Mouse (Mus musculus) embryonic facial prominence, embryonic 11.5 days (tissue): ENCODE results near the gene Uqcr10. TPM values are rescaled to one million over a fixed set of nuclear protein-coding genes. Genes with fewer than 3 reads are reported as not detected.

Experiments
- ATAC-seq: fragments of 200-750 bp; cut with Nextera tagmentation; replicated peaks from 2 replicates; pipeline ENCODE4 v1.8.0; 2017; ENCODE audit warnings: low read depth; ENCODE audit not compliant: insufficient number of reproducible peaks, low FRiP score, low TSS enrichment
- DNase-seq: peaks from one replicate; pipeline ENCODE4 v3.0.0-alpha.2; 2015; ENCODE audit warnings: low spot score
- H3K27ac ChIP-seq: fragments of 300-500 bp; sonication (generic); replicated peaks from 2 replicates; pipeline ENCODE4 v1.5.1; 2014; ENCODE audit warnings: mild to moderate bottlenecking, low read depth, low read length, control low read depth
- H3K27me3 ChIP-seq: fragments of 300-500 bp; sonication (generic); 2 replicates; pipeline ENCODE4 v1.6.1; 2014; ENCODE audit warnings: mild to moderate bottlenecking, low read length, moderate library complexity, mixed read lengths; ENCODE audit not compliant: control insufficient read depth, insufficient read depth
- H3K36me3 ChIP-seq: fragments of 300-500 bp; sonication (generic); replicated peaks from 2 replicates; pipeline ENCODE4 v1.6.1; 2014; ENCODE audit warnings: low read depth, mild to moderate bottlenecking, low read length, moderate library complexity, mixed read lengths; ENCODE audit not compliant: control insufficient read depth, insufficient read depth
- H3K4me1 ChIP-seq: fragments of 300-500 bp; sonication (generic); 2 replicates; pipeline ENCODE4 v1.6.1; 2014; ENCODE audit warnings: low read length, mixed read lengths; ENCODE audit not compliant: control insufficient read depth, insufficient read depth
- H3K4me2 ChIP-seq: fragments of 300-500 bp; sonication (generic); 2 replicates; pipeline ENCODE4 v1.6.1; 2014; ENCODE audit warnings: low read depth, mild to moderate bottlenecking, control low read depth, low read length, moderate library complexity
- H3K4me3 ChIP-seq: fragments of 300-500 bp; sonication (generic); 2 replicates; pipeline ENCODE4 v1.5.1; 2014; ENCODE audit warnings: low read depth, low read length, control low read depth
- H3K9ac ChIP-seq: fragments of 300-500 bp; sonication (generic); replicated peaks from 2 replicates; pipeline ENCODE4 v1.6.1; 2014; ENCODE audit warnings: mild to moderate bottlenecking, control low read depth, low read length
- H3K9me3 ChIP-seq: fragments of 300-500 bp; sonication (generic); replicated peaks from 2 replicates; pipeline ENCODE4 v1.6.1; 2016; ENCODE audit warnings: mild to moderate bottlenecking, low read length, inconsistent platforms, mixed read lengths; ENCODE audit not compliant: control insufficient read depth
- WGBS: fragments of 180-500 bp; shearing (Covaris S2); extraction: QIAGEN DNeasy Blood & Tissue Kit; methylation state at CpG from one replicate; pipeline ENCODE4 v1.1.7; 2014; 5-methylcytosine and 5-hydroxymethylcytosine counted together
- polyA plus RNA-seq: library from polyadenylated mRNA; unstranded; fragments of >200 nt; fragmentation: Nextera tagmentation; extraction: Ambion mirVana; gene quantifications from 2 replicates; pipeline ENCODE4 v1.2.1, GENCODE M21; 2014

Uqcr10 gene
- polyA plus RNA-seq, 1 experiment from 2014 or later = 564 TPM

DNA sequence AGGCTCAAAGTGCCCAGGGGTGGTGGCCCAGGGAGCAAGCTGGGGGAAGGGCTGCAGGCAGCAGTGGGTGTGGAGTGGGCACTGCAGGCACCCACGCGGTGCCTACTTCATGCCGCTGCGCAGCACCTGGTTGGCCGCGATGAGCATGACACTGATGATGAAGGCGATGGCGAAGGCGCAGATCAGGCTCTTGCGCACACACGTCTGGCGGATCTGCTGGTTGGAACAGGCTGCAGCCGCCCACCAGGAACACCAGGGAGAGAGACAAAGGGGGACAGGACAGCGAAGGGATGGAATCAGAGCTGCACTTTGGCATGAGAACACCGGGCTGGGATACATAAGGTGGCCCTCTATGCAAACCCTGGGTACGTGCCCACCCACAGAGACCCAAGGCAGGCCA lies 34.6 kb upstream of the Uqcr10 start:
- Histone ChIP-seq H3K27ac (no peak overlapping the region), H3K36me3 (no peaks in the 10 kb centered on the region; the same call in 1 of the 2 replicates), H3K9ac (no peak overlapping the region), H3K27me3 (peaks cover 1% of the 10 kb centered on the region; the same call in 1 of the 2 replicates), H3K9me3 (no peaks in the 10 kb centered on the region), H3K4me2 (no peak overlapping the region), H3K4me3 (no peak overlapping the region), H3K4me1 (no peaks in the 10 kb centered on the region; the same call in 1 of the 2 replicates)
- no peak for ATAC-seq
- 92% methylated on average over 16 of the region's 16 CpGs for WGBS
- no peak for DNase-seq

DNA sequence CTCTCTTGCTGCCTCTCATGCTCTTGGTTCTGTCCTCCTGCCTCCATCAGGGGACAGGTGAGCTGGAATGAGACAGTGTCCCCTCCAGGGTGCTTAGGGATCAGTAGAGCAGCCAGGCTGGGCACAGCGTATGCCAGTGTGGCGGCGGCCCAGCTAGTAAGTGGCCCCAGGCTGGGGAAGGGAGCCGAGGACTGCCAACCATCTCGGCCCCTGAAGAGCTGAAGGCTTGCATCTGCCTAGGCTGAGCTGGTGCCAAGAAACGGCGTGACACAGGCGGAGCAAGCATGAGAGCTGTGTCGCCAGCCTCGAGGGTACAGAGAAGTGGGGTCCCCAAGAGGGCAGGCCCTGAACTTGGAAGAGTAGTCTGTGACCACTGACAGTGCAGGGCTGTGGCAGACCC lies 33.5 kb upstream of the Uqcr10 start:
- ATAC-seq = no peak
- H3K36me3 ChIP-seq = no peaks in the 10 kb centered on the region; the same call in 1 of the 2 replicates
- H3K4me1 ChIP-seq = no peaks in the 10 kb centered on the region; the same call in 1 of the 2 replicates
- no peak overlapping the region for H3K9ac ChIP-seq
- no peak overlapping the region for H3K27ac ChIP-seq
- H3K27me3 ChIP-seq = no peaks in the 10 kb centered on the region
- H3K9me3 ChIP-seq = no peaks in the 10 kb centered on the region
- no peak for DNase-seq
- no peak overlapping the region for H3K4me2 ChIP-seq
- 79% methylated on average over 10 of the region's 10 CpGs for WGBS
- H3K4me3 ChIP-seq = no peak overlapping the region

DNA sequence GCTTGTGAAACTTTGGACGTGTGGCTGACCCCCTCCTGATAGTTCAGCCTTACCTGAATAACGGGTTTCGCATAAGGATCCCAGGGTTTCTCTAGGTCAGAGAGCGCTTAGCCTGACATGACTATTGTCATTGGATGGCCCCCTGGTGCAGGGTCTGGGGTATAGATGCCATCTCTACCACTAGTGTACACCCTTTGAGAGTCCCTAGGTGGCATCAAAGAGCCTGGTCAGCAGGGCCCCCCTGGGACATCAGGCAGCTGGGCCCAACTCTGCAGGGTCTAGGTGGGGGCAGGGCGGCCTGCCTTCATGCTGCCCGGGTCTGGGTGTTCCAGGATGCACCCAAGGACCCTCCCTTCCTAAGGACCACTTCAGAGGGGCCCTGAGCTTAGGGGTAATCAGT lies 32.2 kb upstream of the Uqcr10 start:
- no peak overlapping the region for H3K27ac ChIP-seq
- ATAC-seq (no peak), DNase-seq (no peak)
- H3K36me3 ChIP-seq = no peaks in the 10 kb centered on the region; the same call in none of the 2 replicates
- H3K4me1 ChIP-seq = no peaks in the 10 kb centered on the region; the same call in 1 of the 2 replicates
- no peak overlapping the region for H3K4me2 ChIP-seq
- 37% methylated on average over 6 of the region's 6 CpGs for WGBS
- H3K9me3 ChIP-seq = no peaks in the 10 kb centered on the region
- H3K9ac ChIP-seq = no peak overlapping the region; the same call in 1 of the 2 replicates
- H3K4me3 ChIP-seq = no peak overlapping the region
- H3K27me3 ChIP-seq = no peaks in the 10 kb centered on the region

DNA sequence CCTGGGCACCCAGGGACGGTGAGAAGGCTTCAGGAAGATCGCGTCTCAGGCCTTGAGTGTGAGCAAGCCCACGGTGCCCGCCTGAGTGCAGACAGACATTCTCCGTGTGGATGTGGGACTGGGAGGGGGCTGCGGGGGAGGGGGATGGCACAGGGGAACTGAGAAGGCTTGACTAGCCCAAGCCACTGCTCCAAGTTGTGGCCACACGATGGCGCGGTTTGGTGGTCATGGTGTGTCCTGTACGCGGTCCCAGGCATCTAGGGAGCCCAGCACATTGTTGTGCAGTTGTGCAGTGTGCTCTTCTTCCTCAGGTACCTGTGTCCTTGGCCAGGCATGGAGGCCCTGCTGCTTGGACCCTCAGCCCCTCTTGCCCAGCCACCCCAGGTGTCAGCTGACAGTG lies 30.0 kb upstream of the Uqcr10 start:
- whole genome bisulfite sequencing = 21% methylated on average over 12 of the region's 12 CpGs
- ATAC-seq (no peak), DNase-seq (peak; percentile 47)
- H3K4me2 ChIP-seq = no peak overlapping the region
- H3K36me3 ChIP-seq = no peaks in the 10 kb centered on the region; the same call in none of the 2 replicates
- no peak overlapping the region for H3K27ac ChIP-seq
- H3K9ac ChIP-seq = no peak overlapping the region
- no peaks in the 10 kb centered on the region for H3K27me3 ChIP-seq
- no peak overlapping the region for H3K4me3 ChIP-seq
- H3K4me1 ChIP-seq = no peaks in the 10 kb centered on the region; the same call in 1 of the 2 replicates
- H3K9me3 ChIP-seq = no peaks in the 10 kb centered on the region

DNA sequence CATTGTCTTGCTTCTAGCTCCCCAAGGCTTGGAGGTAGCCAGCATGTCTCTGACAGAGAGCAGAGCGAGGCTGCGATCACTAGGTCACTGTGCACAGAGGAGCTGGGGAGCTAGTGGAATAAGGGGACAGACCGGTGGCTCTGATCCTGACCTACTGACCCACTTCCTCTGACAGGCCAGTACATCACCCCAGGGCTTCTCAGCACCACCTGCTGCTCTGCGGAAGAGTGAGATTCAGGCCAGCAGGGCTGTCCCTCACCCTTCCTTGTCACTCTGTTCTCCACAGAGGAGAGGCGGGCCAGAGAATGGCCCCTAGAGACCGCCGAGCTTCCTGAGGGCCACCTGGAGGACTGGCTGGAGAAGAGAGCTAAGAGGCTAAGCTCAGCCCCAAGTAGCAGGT lies 27.6 kb upstream of the Uqcr10 start:
- 48% methylated on average over 7 of the region's 7 CpGs for WGBS
- Histone ChIP-seq H3K4me3 (no peak overlapping the region), H3K27me3 (no peaks in the 10 kb centered on the region), H3K4me2 (no peak overlapping the region), H3K36me3 (no peaks in the 10 kb centered on the region; the same call in 1 of the 2 replicates), H3K4me1 (no peaks in the 10 kb centered on the region; the same call in 1 of the 2 replicates), H3K9ac (no peak overlapping the region), H3K27ac (no peak overlapping the region), H3K9me3 (no peaks in the 10 kb centered on the region)
- no peak for ATAC-seq
- no peak for DNase-seq

DNA sequence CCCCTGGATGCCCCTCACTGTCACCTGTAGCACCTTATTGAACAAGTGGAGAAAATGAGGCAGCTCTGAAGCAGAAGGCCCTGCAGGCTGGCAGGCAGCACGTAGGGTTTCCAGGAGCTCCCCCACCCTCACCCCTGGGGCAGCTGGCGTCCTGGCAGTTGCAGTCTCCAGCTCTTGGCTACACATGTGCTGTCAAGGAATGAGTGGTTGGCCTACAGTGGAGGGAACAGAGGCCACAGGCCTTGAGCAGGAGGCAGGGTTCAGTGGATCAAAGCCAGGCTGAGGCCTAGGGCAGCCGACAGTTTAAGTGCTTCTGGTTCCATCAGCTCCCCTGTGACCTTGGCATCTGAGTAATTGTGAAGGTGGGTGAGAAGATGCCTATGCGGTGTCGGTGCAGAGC lies 26.8 kb upstream of the Uqcr10 start:
- Histone ChIP-seq H3K4me1 (no peaks in the 10 kb centered on the region; the same call in 1 of the 2 replicates), H3K4me3 (no peak overlapping the region), H3K9ac (no peak overlapping the region), H3K9me3 (no peaks in the 10 kb centered on the region), H3K4me2 (no peak overlapping the region), H3K27ac (no peak overlapping the region), H3K27me3 (no peaks in the 10 kb centered on the region), H3K36me3 (no peaks in the 10 kb centered on the region; the same call in 1 of the 2 replicates)
- no peak for ATAC-seq
- no peak for DNase-seq
- 72% methylated on average over 5 of the region's 5 CpGs for WGBS

DNA sequence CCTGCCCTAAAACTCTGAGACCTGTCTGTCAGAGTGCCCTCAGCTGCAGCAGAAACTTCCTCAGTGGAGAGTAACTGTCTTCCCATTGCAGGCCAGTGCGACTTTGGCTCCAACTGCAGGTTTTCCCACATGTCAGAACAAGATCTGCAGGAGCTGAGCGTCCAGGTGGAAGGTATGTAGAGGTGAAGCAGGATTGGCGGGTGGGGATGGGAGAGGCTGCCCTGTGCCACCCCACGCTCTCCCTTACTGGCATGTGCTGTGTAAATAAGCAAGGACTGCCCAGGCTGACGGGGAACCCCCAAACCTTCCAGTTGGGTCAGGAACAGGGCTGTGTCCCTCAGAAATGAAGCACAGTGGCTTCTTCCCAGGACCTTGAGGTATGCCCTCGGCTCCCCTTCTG lies 26.0 kb upstream of the Uqcr10 start:
- Histone ChIP-seq H3K9ac (no peak overlapping the region), H3K27me3 (no peaks in the 10 kb centered on the region), H3K9me3 (no peaks in the 10 kb centered on the region), H3K4me2 (no peak overlapping the region), H3K36me3 (no peaks in the 10 kb centered on the region; the same call in 1 of the 2 replicates), H3K4me3 (no peak overlapping the region), H3K4me1 (no peaks in the 10 kb centered on the region), H3K27ac (no peak overlapping the region)
- ATAC-seq (no peak), DNase-seq (no peak)
- WGBS = 83% methylated on average over 6 of the region's 6 CpGs

DNA sequence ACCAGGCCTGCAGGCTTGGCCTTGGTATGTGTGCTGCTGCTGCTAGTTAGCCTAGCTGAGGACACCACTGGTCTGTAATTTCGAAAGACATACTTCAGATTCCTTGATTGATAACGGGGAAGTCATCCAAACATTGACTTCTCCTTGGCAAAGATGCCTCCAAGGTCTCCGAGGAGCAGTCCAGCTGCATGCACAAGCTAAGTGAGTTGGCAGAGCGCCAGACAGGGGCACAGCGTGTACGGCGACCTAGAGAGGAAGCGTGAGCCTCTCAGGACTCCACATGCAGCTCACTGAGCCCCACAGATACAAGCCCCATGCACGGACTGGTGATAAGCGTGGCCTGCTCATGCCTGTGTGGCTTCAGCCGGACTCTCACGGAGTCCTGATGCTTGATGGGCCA lies 25.5 kb upstream of the Uqcr10 start:
- WGBS = 75% methylated on average over 12 of the region's 12 CpGs
- H3K4me3 ChIP-seq = no peak overlapping the region
- H3K4me1 ChIP-seq = no peaks in the 10 kb centered on the region
- H3K36me3 ChIP-seq = no peaks in the 10 kb centered on the region; the same call in 1 of the 2 replicates
- H3K27ac ChIP-seq = no peak overlapping the region
- no peaks in the 10 kb centered on the region for H3K9me3 ChIP-seq
- H3K4me2 ChIP-seq = no peak overlapping the region
- H3K9ac ChIP-seq = no peak overlapping the region
- no peaks in the 10 kb centered on the region for H3K27me3 ChIP-seq
- no peak for ATAC-seq
- DNase-seq = peak; percentile 15
